Mouse (Mus musculus): ENCODE results near the gene Ttll13.

- TF ChIP-seq CTCF (IDR thresholded peaks at IDR 0.05 in 2 of 3, conservative IDR thresholded peaks at IDR 0.05 in 1 of 3; ENCODE audit: control insufficient read depth in 1 of 3, insufficient read depth in 1 of 3, low read depth in 2 of 3, low read length in 3 of 3, poor library complexity in 1 of 3, severe bottlenecking in 1 of 3) = no peak
- TF ChIP-seq POLR2A (IDR thresholded peaks at IDR 0.05; ENCODE audit: control insufficient read depth in 1 of 2, insufficient read depth in 1 of 2, low read depth in 1 of 2, low read length in 2 of 2, poor library complexity in 1 of 2) = no peak
- peak; percentile 1; the same call in 1 of the 2 replicates for TF ChIP-seq TAL1 (IDR thresholded peaks at IDR 0.05; ENCODE audit: low read length)
- no peak for TF ChIP-seq CHD2 (IDR thresholded peaks at IDR 0.05; ENCODE audit: low read length)
- no peak for TF ChIP-seq JUND (IDR thresholded peaks at IDR 0.05; ENCODE audit: low read depth, low read length)
Measured at GRCm38 (mm10) chr7:80252437-80252836, 6.3 kb downstream of the Ttll13 start.

Data from MEL (cell line).